Mouse (Mus musculus) megakaryocyte, embryonic 14.5 days (primary cell): ENCODE measurements around the gene Zbtb16. TPM values are rescaled to one million over a fixed set of nuclear protein-coding genes. Genes with fewer than 3 reads are reported as not detected.

Experiments used
- H3K27me3 ChIP-seq: replicated peaks from 2 replicates; pipeline ENCODE3; 2012; ENCODE audit warnings: inconsistent platforms
- H3K36me3 ChIP-seq: replicated peaks from 2 replicates; pipeline ENCODE3; 2012; ENCODE audit warnings: low read length, inconsistent platforms, mixed read lengths
- H3K4me1 ChIP-seq: 2 replicates; pipeline ENCODE4 v1.6.1; 2012; ENCODE audit warnings: inconsistent platforms
- H3K4me3 ChIP-seq: replicated peaks from 2 replicates; pipeline ENCODE3; 2012; ENCODE audit warnings: moderate library complexity, mild to moderate bottlenecking, inconsistent platforms
- H3K9me3 ChIP-seq: 2 replicates; pipeline ENCODE4 v1.6.1; 2012; ENCODE audit warnings: inconsistent platforms
- FLI1 ChIP-seq: IDR thresholded peaks from 2 replicates; pipeline ENCODE4 v1.6.1; 2012; ENCODE audit warnings: low read length, inconsistent platforms, mixed read lengths
- GATA1 ChIP-seq: IDR thresholded peaks from 3 replicates; pipeline ENCODE4 v1.6.1; 2012; ENCODE audit warnings: mixed read lengths, low read length, inconsistent platforms, borderline replicate concordance
- polyA plus RNA-seq: library from polyadenylated mRNA; stranded (reverse); fragments of >175 nt; gene quantifications from 2 replicates; pipeline ENCODE4 v1.2.3, GENCODE M21; 2012; ENCODE audit warnings: low replicate concordance; ENCODE audit not compliant: insufficient read depth

Gene Zbtb16
- polyA plus RNA-seq, 1 experiment, result 1.8 TPM

DNA sequence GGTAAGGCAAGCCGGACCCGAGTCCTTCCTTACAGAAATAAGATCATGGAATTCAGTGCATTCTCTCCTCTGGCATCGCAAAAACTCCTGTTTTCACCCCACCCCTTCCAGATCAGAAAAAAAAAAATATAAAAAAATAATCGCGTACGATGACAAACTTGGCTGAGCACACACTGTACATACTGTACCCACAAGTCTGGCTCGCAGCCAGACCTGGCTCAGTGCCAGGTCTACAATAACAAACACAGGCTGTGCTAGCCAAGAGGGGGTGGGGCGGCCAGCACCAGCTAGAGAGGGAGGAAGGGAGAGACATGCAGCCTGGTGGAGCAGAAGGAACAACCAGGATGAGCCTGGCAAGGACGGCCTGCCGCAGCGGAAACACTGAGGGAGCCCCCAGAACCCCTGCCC, 95.9 kb downstream of the Zbtb16 start:
- H3K36me3 ChIP-seq, result peaks cover 26% of the 10 kb centered on the region
- no peaks in the 10 kb centered on the region for H3K27me3 ChIP-seq
- no peak for TF ChIP-seq GATA1
- no peak for TF ChIP-seq FLI1
- H3K4me1 ChIP-seq, result peaks cover 65% of the 10 kb centered on the region
- no peaks in the 10 kb centered on the region for H3K9me3 ChIP-seq
- H3K4me3 ChIP-seq, result no peak overlapping the region

GRCm38 (mm10) chr9:48738795-48739476, 97.1 kb downstream of the Zbtb16 start:
- H3K4me1 ChIP-seq, result peaks cover 57% of the 10 kb centered on the region
- no peak overlapping the region for H3K4me3 ChIP-seq
- peaks cover 27% of the 10 kb centered on the region for H3K36me3 ChIP-seq
- no peaks in the 10 kb centered on the region for H3K27me3 ChIP-seq
- TF ChIP-seq GATA1 (no peak), FLI1 (no peak)
- no peaks in the 10 kb centered on the region for H3K9me3 ChIP-seq

DNA sequence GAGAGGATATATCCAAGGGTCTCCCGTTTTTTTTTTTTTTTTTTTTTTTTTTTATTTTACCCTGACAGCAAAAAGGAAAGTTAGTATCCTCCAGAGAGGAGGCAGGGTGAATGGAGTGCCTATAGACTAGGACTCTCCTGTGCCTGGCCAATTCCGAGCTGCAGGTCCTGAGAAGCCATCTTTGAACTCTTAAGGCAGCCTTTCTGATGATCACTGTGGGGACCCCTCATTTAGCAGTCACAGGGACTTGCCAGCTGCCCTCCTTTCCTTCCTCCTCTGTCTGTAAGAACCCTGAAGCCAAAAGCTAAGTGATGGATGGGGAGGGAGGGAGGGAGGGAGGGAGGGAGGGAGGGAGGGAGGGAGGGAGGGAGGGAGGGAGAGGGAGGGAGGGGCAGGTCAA, 98.1 kb downstream of the Zbtb16 start:
- no peak overlapping the region for H3K4me3 ChIP-seq
- no peak for TF ChIP-seq GATA1
- TF ChIP-seq FLI1, result no peak
- peaks cover 22% of the 10 kb centered on the region for H3K36me3 ChIP-seq
- H3K27me3 ChIP-seq, result no peaks in the 10 kb centered on the region
- H3K4me1 ChIP-seq, result peaks cover 58% of the 10 kb centered on the region
- H3K9me3 ChIP-seq, result no peaks in the 10 kb centered on the region

- peaks cover 64% of the 10 kb centered on the region for H3K4me1 ChIP-seq
- no peaks in the 10 kb centered on the region for H3K9me3 ChIP-seq
- H3K27me3 ChIP-seq, result no peaks in the 10 kb centered on the region
- H3K4me3 ChIP-seq, result no peak overlapping the region
- H3K36me3 ChIP-seq, result peaks cover 16% of the 10 kb centered on the region
- TF ChIP-seq FLI1 (no peak), GATA1 (no peak)
Observed at GRCm38 (mm10) chr9:48737210-48737850, 98.7 kb downstream of the Zbtb16 start.

DNA sequence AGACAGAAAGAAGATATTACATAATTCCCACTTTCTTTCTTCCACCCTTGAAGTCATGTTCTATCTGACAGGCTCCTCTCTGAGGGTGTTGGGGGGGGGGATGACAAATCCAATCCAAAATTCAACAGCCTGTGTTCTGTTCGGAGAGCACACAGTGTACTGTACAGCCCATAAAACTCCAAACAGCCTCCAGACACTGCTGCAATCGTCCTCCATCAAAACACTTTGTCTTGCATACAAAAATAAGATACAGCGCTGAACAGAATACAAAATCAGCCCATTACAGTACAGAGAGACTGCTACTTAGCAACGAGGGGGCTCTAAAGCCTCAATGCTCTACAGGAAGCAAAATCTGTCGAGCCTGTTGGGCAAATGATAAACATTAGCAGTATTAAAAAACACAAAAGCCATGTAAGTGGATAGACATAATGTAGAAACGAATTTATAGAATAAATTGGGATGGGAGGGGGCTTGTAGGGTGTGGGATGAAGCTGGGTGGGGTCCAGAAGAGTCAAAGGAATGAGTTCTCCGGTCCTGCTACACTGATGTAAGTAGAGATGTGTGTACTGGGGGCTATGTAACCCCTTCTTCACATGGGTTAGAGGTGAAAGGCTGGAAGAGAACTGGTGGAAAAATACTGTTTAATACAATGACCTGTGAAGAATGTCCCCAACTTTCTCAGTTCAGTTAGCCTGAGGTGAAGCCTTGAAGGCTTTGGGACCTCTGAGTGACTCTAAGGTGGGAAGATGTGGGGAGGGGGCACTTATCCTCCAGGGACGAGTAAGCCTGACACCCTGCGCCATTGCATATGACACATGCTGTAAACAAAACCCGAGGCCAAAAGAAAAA, 99.4 kb downstream of the Zbtb16 start:
- H3K4me1 ChIP-seq, result peaks cover 69% of the 10 kb centered on the region
- peaks cover 9% of the 10 kb centered on the region for H3K36me3 ChIP-seq
- H3K9me3 ChIP-seq, result no peaks in the 10 kb centered on the region
- TF ChIP-seq FLI1, result no peak
- TF ChIP-seq GATA1, result no peak
- H3K4me3 ChIP-seq, result no peak overlapping the region
- no peaks in the 10 kb centered on the region for H3K27me3 ChIP-seq

- no peak for TF ChIP-seq GATA1
- TF ChIP-seq FLI1, result no peak
- Histone ChIP-seq H3K36me3 (peaks cover 5% of the 10 kb centered on the region), H3K4me1 (peaks cover 71% of the 10 kb centered on the region), H3K4me3 (no peak overlapping the region), H3K27me3 (no peaks in the 10 kb centered on the region), H3K9me3 (no peaks in the 10 kb centered on the region)
Observed at GRCm38 (mm10) chr9:48735466-48736312, 100.3 kb downstream of the Zbtb16 start.

DNA sequence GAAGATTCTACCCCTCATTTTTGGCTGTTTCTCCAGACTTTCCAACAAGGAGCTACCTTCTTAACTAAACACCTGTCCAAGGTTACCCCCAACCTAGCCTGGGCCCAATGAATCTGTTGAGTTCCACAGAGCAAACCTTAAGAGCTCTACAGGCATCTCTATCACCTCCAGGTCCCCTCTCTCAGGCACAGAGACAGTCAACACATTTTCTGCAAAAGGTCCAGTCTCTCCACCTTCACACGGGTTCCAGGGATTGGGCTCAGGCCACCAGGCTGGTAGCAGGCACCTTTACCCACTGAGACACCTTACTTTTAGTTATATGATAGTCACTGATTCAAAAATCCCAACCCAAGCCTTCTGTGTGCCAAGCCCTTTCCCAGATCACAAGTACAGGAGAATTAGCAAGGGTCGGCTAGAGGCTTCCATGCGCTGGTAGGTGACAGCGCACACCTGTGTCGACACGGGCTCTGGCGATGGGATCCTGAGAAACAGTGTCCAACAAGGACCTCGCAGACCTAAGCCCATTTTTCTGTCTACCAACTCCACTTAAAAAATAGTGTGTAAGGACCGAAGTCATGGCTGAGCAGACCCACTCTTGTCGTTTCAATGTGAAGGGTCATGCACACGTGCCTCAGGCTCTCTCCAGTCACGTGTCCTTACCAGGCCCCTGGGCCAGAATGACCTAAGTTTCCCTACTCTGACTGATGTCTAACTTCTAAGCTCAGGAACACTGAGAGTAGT, 101.1 kb downstream of the Zbtb16 start:
- peaks cover 8% of the 10 kb centered on the region for H3K36me3 ChIP-seq
- no peaks in the 10 kb centered on the region for H3K9me3 ChIP-seq
- no peak for TF ChIP-seq GATA1
- no peak for TF ChIP-seq FLI1
- H3K4me3 ChIP-seq, result no peak overlapping the region
- H3K4me1 ChIP-seq, result peaks cover 67% of the 10 kb centered on the region
- H3K27me3 ChIP-seq, result no peaks in the 10 kb centered on the region

DNA sequence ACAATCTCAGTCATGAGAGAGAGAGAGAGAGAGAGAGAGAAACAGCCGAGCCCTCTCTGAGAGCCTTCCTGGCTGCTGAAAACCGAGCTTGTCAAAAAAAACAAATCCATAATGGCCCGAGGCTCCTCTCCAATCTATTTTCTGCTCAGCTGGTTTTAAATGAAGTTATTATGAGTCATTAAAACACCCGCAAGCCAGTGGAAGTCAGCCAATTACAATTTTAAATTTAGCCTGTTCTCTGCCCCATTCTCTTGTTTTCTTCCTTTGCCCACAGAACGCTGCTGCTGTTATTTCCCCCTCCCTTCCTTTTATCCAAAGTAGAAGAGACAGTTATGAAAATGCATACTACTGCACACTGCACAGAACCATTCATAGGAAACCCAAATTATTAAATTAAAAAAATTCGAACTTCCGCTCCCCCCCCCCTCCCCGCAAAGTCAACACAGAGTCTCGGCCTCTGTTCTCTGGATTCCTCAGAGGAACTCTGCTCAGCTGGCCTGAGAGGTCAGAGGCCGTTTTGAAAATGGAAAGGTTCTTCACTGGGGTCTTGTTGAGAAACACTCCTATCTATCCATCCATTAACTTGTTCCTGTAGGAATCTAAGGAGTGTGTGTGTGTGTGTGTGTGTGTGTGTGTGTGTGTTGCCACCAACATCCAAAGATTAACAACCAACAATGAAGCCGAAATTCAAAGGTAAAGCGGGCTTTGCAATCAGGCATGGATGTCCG, 102.0 kb downstream of the Zbtb16 start:
- Histone ChIP-seq H3K4me1 (peaks cover 68% of the 10 kb centered on the region), H3K27me3 (no peaks in the 10 kb centered on the region), H3K9me3 (no peaks in the 10 kb centered on the region), H3K36me3 (peaks cover 8% of the 10 kb centered on the region), H3K4me3 (no peak overlapping the region)
- no peak for TF ChIP-seq FLI1
- TF ChIP-seq GATA1, result no peak
